Mouse (Mus musculus) CD4-positive helper T cell, adult 2 months (primary cell): ENCODE results near the gene Olfr1008.
"Not testable (repeated sequence)": the region's sequence is repeated elsewhere in the genome, so short reads cannot be mapped to it uniquely, and the experiment has no call there.

Experiments used
- DNase-seq: peaks from one replicate; pipeline ENCODE4 v3.0.0-alpha.2; 2012; ENCODE audit warnings: low read depth, missing footprints, low spot score

The Olfr1008 gene

DNA sequence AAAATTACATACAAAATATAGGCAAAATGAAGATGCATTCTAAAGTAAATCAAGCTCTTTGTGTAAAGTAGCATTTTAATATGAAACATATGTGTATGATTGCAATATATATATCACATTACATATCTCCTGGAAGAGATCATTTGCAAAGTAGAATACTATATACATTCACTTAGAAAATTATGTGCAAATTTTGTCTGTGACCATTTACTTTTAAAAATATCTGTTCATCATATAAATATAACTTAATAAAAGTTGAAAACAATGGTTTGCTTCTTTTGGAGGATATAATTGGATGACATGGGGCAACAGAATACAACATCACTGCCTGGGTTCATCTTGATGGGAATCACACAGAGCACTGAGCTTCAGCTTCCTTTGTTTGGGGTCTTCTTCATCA, at the start of gene Olfr1008:
Gene Olfr1008, plus strand, starts transcription at position 301 of the 400 bp plus-strand sequence.
- DNase-seq = no peak

- no peak for DNase-seq
Measured at GRCm38 (mm10) chr2:85650604-85651003, 38.6 kb upstream of the Olfr1008 start, which contains the start of gene Olfr1002. Gene Olfr1002 (minus strand): TSS chr2:85650704.

DNA sequence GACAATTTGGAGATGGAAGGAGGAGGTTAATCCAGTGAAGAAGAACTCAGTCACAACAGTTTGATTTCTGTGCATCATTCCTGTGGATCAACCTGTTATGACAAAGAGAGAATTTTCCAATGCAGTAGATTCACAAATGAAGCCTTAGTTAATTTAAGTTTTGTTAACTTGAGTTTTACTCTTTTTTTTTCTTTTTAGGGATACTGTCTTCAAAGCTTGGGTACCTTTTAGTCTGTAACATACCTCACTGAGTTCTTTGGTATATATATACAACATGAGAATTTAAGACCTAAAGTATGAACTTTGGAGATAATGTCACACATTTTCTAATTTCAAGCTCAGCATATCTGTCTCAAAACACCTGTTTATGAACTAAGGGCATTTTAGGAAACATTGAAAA, 24.9 kb upstream of the Olfr1008 start, which contains the start of gene Olfr154:
Gene Olfr154, minus strand, starts transcription at position 101 of the 400 bp plus-strand sequence.
- DNase-seq = not testable (repeated sequence)

DNA sequence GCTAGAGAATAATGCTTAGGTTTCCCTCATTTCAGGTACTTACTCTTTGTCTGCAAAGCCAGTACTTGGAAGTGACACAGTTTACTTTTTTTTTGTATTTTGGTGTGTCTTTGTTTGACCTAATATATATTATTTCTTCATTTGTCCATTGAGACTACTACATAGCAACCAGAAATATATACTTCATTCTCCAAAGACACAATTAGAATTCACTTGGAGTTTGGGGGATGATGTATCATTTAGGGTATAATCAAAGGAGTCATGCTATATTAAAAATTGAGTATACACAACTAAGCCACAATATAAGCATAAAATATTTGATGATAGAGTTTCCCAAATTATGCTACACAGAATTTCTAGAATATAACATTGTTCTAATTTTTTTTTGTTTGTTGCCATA, 10.6 kb upstream of the Olfr1008 start, which contains the start of gene Olfr1006:
Gene Olfr1006, minus strand, starts transcription at position 101 of the 400 bp plus-strand sequence.
- DNase-seq = no peak

- not testable (repeated sequence) for DNase-seq
Measured at GRCm38 (mm10) chr2:85710680-85711079, 21.4 kb downstream of the Olfr1008 start.

DNA sequence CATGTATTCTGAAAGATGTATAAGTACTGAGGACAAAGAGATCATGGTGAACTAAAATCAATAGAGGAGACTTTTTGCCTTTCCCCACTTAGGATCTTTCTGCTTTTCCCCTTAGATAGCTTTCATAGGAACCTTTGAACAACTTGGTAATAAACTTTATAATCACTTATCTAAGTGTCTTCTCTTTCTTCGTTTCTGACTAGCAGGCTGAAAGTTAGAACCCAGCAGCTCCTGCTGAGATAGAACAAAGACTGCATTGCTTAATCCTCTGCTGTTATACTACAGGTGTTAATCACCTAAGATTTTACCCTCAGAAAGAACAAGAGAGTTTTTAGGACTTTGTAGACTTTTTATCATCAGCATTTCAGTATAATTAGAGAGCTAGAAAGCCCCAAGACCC, 21.9 kb downstream of the Olfr1008 start:
- no peak for DNase-seq

DNA sequence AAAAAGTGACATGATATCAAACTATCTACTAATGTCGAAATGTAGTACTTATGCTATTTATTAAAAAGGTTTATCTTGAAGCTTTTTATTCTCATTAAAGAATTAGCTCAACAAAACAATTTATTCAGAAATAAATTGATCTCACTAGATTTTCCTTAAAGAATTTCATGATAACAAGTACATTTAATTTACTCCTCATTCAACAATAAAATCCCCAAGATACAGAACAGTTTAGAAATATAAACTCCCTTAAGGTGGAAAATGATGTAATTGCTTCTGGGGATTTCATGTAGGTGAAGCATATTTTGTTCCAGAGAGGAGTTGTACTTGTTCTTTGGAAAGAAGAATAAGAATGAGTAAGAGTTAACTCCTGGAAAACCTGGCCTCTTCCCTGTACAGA, 25.9 kb downstream of the Olfr1008 start, which contains the start of gene Olfr1009:
Gene Olfr1009, plus strand, starts transcription at position 301 of the 400 bp plus-strand sequence.
- DNase-seq = no peak

DNA sequence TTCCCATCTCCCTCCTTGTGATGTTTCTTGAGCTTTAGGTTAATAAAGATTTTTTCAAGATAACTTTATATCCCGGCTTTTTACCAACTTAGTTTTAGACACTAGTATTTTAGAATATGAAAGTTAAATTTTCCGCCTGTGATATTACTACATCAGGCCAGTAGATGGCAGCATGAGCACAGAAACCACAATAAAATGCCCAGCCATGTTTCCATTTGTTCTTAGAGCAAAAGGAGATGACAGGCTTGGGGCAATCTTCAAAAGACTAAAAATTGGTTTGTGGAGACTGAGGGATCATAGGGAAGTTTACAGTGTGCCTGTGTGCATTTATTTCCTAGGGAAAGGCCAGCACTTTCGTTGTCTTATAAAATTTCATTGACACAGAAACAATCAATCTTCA, 36.6 kb downstream of the Olfr1008 start:
- DNase-seq = no peak
